Mouse (Mus musculus): ENCODE measurements around the gene Max. TPM values are rescaled to one million over a fixed set of nuclear protein-coding genes. Genes with fewer than 3 reads are reported as not detected.

Max gene
- polyA plus RNA-seq, 1 experiment = 37.1 TPM

GRCm38 (mm10) chr12:76891160-76891559, 70.8 kb downstream of the Max start:
- no peak overlapping the region for H3K27ac ChIP-seq (ENCODE audit: insufficient read depth, low read length)
- H3K36me3 ChIP-seq (ENCODE audit: control insufficient read depth, insufficient read depth, low read length) = no peaks in the 10 kb centered on the region
- TF ChIP-seq CTCF (IDR thresholded peaks at IDR 0.05; ENCODE audit: extremely low read depth, insufficient read depth, insufficient read length, insufficient replicate concordance) (no peak), POLR2A (IDR thresholded peaks at IDR 0.05; ENCODE audit: low read depth, low read length) (no peak)
- H3K4me3 ChIP-seq (ENCODE audit: extremely low read depth, insufficient read depth, insufficient read length) = no peak overlapping the region
- WGBS = 91% methylated on average over 3 of the region's 3 CpGs
- peaks cover 11% of the 10 kb centered on the region; the same call in 1 of the 2 replicates for H3K4me1 ChIP-seq (ENCODE audit: control insufficient read depth, insufficient read depth, insufficient read length)
- no peaks in the 10 kb centered on the region for H3K27me3 ChIP-seq (ENCODE audit: control insufficient read depth, insufficient read depth, low read length)
- no peak for DNase-seq (ENCODE audit: low read depth in 1 of 2, low spot score in 2 of 2)

GRCm38 (mm10) chr12:76889404-76890184, 72.4 kb downstream of the Max start:
- 90% methylated on average over 11 of the region's 11 CpGs for WGBS
- TF ChIP-seq CTCF (IDR thresholded peaks at IDR 0.05; ENCODE audit: extremely low read depth, insufficient read depth, insufficient read length, insufficient replicate concordance) = no peak
- TF ChIP-seq POLR2A (IDR thresholded peaks at IDR 0.05; ENCODE audit: low read depth, low read length) = no peak
- no peaks in the 10 kb centered on the region for H3K36me3 ChIP-seq (ENCODE audit: control insufficient read depth, insufficient read depth, low read length)

DNA sequence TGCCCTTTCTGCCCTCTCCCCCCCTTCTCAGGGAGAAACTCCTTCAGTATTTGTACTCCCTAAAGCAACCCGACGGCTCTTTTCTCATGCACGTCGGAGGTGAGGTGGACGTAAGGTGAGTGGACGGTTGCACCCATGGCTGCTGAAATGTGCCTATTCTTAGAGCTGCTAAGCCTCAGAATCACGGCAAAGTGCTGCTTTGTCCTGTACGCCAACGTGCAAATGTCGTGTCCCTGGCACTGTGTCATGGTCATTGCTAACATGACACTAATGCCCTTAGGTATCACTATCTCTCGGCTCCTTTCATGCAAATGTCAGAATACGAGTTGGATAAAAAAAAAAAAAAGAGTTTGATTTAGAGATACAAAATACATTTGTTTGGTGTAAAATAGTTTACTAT, 74.1 kb downstream of the Max start:
- H3K27me3 ChIP-seq (ENCODE audit: control insufficient read depth, insufficient read depth, low read length) = no peaks in the 10 kb centered on the region
- 95% methylated on average over 12 of the region's 12 CpGs for WGBS
- TF ChIP-seq POLR2A (IDR thresholded peaks at IDR 0.05; ENCODE audit: low read depth, low read length) (no peak), CTCF (IDR thresholded peaks at IDR 0.05; ENCODE audit: extremely low read depth, insufficient read depth, insufficient read length, insufficient replicate concordance) (no peak)
- no peaks in the 10 kb centered on the region for H3K36me3 ChIP-seq (ENCODE audit: control insufficient read depth, insufficient read depth, low read length)
- no peak overlapping the region for H3K27ac ChIP-seq (ENCODE audit: insufficient read depth, low read length)
- DNase-seq (ENCODE audit: low read depth in 1 of 2, low spot score in 2 of 2) = no peak
- H3K4me3 ChIP-seq (ENCODE audit: extremely low read depth, insufficient read depth, insufficient read length) = no peak overlapping the region
- peaks cover 11% of the 10 kb centered on the region; the same call in 1 of the 2 replicates for H3K4me1 ChIP-seq (ENCODE audit: control insufficient read depth, insufficient read depth, insufficient read length)

More at GRCm38 (mm10) chr12:76889404-76890184, 72.4 kb downstream of the Max start:
- no peaks in the 10 kb centered on the region for H3K27me3 ChIP-seq (ENCODE audit: control insufficient read depth, insufficient read depth, low read length)
- H3K27ac ChIP-seq (ENCODE audit: insufficient read depth, low read length) = no peak overlapping the region
- H3K4me3 ChIP-seq (ENCODE audit: extremely low read depth, insufficient read depth, insufficient read length) = no peak overlapping the region
- no peak for DNase-seq (ENCODE audit: low read depth in 1 of 2, low spot score in 2 of 2)
- peaks cover 11% of the 10 kb centered on the region; the same call in 1 of the 2 replicates for H3K4me1 ChIP-seq (ENCODE audit: control insufficient read depth, insufficient read depth, insufficient read length)

Other genes with a start within 250 kb of the Max start
- 15.5 and 25.6 TPM in 2 replicates for gene Churc1, start 196.7 kb downstream of the Max start, polyA plus RNA-seq (2012; rRNA removed)
- 18.7 and 19.8 TPM in 2 replicates for gene Fntb, start 196.6 kb downstream of the Max start, polyA plus RNA-seq (2012; rRNA removed)
- gene Gpx2, start 166.6 kb downstream of the Max start, polyA plus RNA-seq (2012; rRNA removed) = not detected in 2 replicates
- gene Rab15, start 139.3 kb downstream of the Max start, polyA plus RNA-seq (2012; rRNA removed) = 0.89 and 1.5 TPM in 2 replicates

Data from spleen, adult 2 months (tissue).